In genomic region chr2:68892476-68892875, GRCm38 (mm10) we compare ENCODE assay signal across 16 mouse cellular contexts.
"Had no signal": no experiment of that assay in that cellular context is flagged by ENCODE, and none has a peak within 500 bp of the region (broad histone marks: within the 10 kb centered on the region; RNA-seq: fewer than 3 reads in every experiment).

No protein-coding gene starts in this region.

- H3K4me2 ChIP-seq: neural tube, embryonic 13.5 days; neural tube, embryonic 15.5 days; stomach, embryonic 15.5 days had no signal

- H3K9me3 ChIP-seq: neural tube, embryonic 13.5 days; neural tube, embryonic 15.5 days; stomach, embryonic 15.5 days had no signal

- H3K9ac ChIP-seq: neural tube, embryonic 13.5 days; neural tube, embryonic 15.5 days; stomach, embryonic 15.5 days had no signal

- H3K27me3 ChIP-seq: neural tube, embryonic 13.5 days; neural tube, embryonic 15.5 days; stomach, embryonic 15.5 days had no signal

- DNase-seq: retina, postnatal 1 day; right cerebral cortex, adult 18-20 months; right cerebral cortex, postnatal 14 days; right cerebral cortex, postnatal 25 days; right cerebral cortex, postnatal 4 days; spleen, adult 18-20 months; thymus, adult 18-20 months; thymus, adult 2 months; thymus, postnatal 14 days; thymus, postnatal 25 days; thymus, postnatal 36 days; thymus, postnatal 4 days had no signal

- H3K36me3 ChIP-seq: neural tube, embryonic 13.5 days; neural tube, embryonic 15.5 days; stomach, embryonic 15.5 days had no signal

- H3K4me3 ChIP-seq: neural tube, embryonic 13.5 days; neural tube, embryonic 15.5 days; stomach, embryonic 15.5 days had no signal

- H3K27ac ChIP-seq: neural tube, embryonic 13.5 days; neural tube, embryonic 15.5 days; stomach, embryonic 15.5 days; stomach, postnatal 0 days had no signal
